Mouse (Mus musculus): ENCODE measurements at regions not wholly inside any gene's neighbourhood (a gene's known extent, or its start where the extent isn't known, plus 50 kb on each side); places are given as distances from the start of the nearest gene placed in this dataset.

DNA sequence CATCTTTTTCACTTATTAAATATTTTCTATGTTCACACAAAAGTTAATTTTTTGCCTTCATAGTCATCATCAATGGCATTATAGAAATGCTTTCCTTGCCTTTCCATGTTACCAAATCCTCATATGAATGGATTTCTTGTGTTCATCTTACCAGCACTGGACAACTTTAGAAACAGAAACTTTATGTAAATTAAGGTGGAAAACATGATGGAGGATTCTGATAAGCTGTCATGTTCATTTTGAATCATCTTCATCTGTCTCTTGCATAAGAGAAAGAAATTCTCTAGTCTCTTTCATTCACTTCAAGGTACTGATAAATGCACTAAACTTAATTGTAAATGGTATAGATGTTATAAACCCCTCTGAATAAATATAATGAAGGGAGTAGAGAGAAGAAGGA lies 305.4 kb downstream of the Fgf10 start:
- TF ChIP-seq CTCF (IDR thresholded peaks at IDR 0.05; ENCODE audit: extremely low read depth, insufficient read depth, low read length) (no peak), POLR2A (IDR thresholded peaks at IDR 0.05; ENCODE audit: extremely low read depth, insufficient read depth, low read length) (no peak)

All from cortical plate, adult 2 months (tissue).